Mouse (Mus musculus): ENCODE results near the gene Nomo1. TPM values are rescaled to one million over a fixed set of nuclear protein-coding genes. Genes with fewer than 3 reads are reported as not detected.

The Nomo1 gene
- polyA plus RNA-seq, 1 experiment from 2014 or later = 34.4 TPM

DNA sequence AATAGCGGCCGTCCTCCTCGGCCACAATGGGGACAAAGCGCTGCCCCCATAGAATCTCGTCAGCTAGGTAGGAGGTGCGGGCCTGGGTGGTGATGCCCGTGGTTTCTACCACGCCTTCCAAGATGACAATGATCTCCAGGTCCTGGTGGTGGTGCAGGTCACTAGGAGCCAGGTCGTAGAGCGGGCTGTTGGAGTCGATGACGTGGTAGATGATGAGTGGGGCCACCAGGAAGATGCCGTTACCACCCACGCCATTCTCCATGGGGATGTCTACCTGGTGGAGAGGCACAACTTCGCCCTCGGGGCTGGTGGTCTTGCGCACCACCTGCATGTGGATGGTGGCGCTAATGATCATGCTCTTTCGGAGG lies 65.4 kb downstream of the Nomo1 start:
- H3K4me1 ChIP-seq (replicated peaks; ENCODE audit: control insufficient read depth, insufficient read depth, low read length) = no peaks in the 10 kb centered on the region
- 0 out of 2 replicates have a peak, but pooled peaks cover 7% of the 10 kb centered on the region for H3K27me3 ChIP-seq (replicated peaks; ENCODE audit: control insufficient read depth, insufficient read depth, low read length)
- no peak for TF ChIP-seq CTCF (IDR thresholded peaks at IDR 0.05; ENCODE audit: low read depth)
- no peak overlapping the region for H3K27ac ChIP-seq (ENCODE audit: low read depth, low read length)
- ATAC-seq = no peak
- H3K9ac ChIP-seq (ENCODE audit: low read depth, low read length) = no peak overlapping the region
- H3K36me3 ChIP-seq (ENCODE audit: control insufficient read depth, insufficient read depth) = no peaks in the 10 kb centered on the region
- 92% methylated on average over 19 of the region's 19 CpGs for WGBS
- H3K9me3 ChIP-seq (ENCODE audit: control insufficient read depth) = no peaks in the 10 kb centered on the region
- no peak overlapping the region for H3K4me2 ChIP-seq (replicated peaks; ENCODE audit: low read depth)
- H3K4me3 ChIP-seq (ENCODE audit: low read depth, low read length) = no peak overlapping the region

GRCm38 (mm10) chr7:46099682-46100081 lies 66.2 kb downstream of the Nomo1 start:
- Histone ChIP-seq H3K4me2 (replicated peaks; ENCODE audit: low read depth) (no peak overlapping the region; the same call in 1 of the 2 replicates), H3K9ac (ENCODE audit: low read depth, low read length) (no peak overlapping the region), H3K9me3 (ENCODE audit: control insufficient read depth) (no peaks in the 10 kb centered on the region), H3K27ac (ENCODE audit: low read depth, low read length) (no peak overlapping the region), H3K4me1 (replicated peaks; ENCODE audit: control insufficient read depth, insufficient read depth, low read length) (no peaks in the 10 kb centered on the region), H3K4me3 (ENCODE audit: low read depth, low read length) (no peak overlapping the region), H3K27me3 (replicated peaks; ENCODE audit: control insufficient read depth, insufficient read depth, low read length) (0 out of 2 replicates have a peak, but pooled peaks cover 7% of the 10 kb centered on the region), H3K36me3 (ENCODE audit: control insufficient read depth, insufficient read depth) (no peaks in the 10 kb centered on the region)
- no peak for ATAC-seq
- TF ChIP-seq CTCF (IDR thresholded peaks at IDR 0.05; ENCODE audit: low read depth) = no peak
- WGBS = 89% methylated on average over 13 of the region's 13 CpGs

DNA sequence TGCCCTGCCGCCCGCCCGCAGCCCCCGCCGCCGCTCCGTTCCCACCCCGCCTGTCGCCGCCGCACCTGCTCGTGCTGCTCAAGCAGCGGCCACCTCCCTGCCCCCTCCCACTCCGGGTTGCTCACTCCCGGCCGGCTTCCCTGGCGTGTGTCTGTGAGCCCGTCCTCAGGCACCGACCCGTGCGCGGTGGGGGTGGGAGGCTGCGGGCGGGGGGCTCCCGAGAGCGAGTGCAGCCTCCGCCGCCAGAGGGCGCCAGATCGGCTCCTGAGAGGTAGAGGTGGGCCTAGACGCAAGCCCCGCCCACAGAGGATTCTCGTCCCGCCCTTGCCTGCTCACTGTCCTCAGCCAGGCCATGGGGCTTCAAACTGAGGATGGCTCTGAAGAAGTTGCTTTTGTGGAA lies 67.1 kb downstream of the Nomo1 start, which contains the start of gene Kcnj11:
TSS of gene Kcnj11 (minus strand) at position 202 of the 400 bp plus-strand sequence.
- H3K9ac ChIP-seq (ENCODE audit: low read depth, low read length) = peak within 1 kb of the TSS; percentile 34; the same call in 1 of the 2 replicates
- peak; percentile 90 for TF ChIP-seq CTCF (IDR thresholded peaks at IDR 0.05; ENCODE audit: low read depth)
- peak within 1 kb of the TSS; percentile 47 for H3K4me3 ChIP-seq (ENCODE audit: low read depth, low read length)
- no peak within 1 kb of the TSS for H3K27ac ChIP-seq (ENCODE audit: low read depth, low read length)
- H3K4me1 ChIP-seq (replicated peaks; ENCODE audit: control insufficient read depth, insufficient read depth, low read length) = no peaks in the 10 kb centered on the region
- peak; percentile 67 for ATAC-seq
- H3K27me3 ChIP-seq (replicated peaks; ENCODE audit: control insufficient read depth, insufficient read depth, low read length) = 0 out of 2 replicates have a peak, but pooled peaks cover 3% of the 10 kb centered on the region
- H3K36me3 ChIP-seq (ENCODE audit: control insufficient read depth, insufficient read depth) = no peaks in the 10 kb centered on the region
- H3K9me3 ChIP-seq (ENCODE audit: control insufficient read depth) = no peaks in the 10 kb centered on the region
- WGBS = 1% methylated on average over 33 of the region's 34 CpGs
- H3K4me2 ChIP-seq (replicated peaks; ENCODE audit: low read depth) = peak within 1 kb of the TSS; percentile 88

DNA sequence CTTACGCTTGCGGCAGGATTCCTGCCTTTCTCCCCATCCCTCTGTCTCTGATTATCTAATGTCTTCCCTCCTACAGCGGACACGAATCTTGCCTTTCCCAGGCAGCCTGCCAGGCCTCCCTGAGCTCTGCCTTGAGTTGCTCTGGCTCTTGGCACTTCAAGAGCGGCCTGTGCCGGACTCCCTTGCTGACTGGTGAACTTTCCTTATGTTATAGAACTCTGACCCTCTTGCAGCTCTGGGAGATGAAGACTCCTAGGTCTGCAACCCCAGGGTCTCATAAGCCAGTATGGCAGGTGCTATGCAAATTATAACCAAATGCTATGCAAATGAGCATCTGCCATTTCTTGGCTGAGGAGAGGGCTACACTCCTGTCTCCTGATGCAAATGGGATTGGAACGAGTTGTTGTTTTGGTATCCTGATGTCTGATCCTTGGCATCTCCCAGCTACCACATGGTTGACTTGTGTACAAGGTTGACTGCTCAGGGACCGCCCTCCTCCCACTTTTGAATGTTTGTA lies 69.6 kb downstream of the Nomo1 start:
- no peak overlapping the region for H3K27ac ChIP-seq (ENCODE audit: low read depth, low read length)
- ATAC-seq = no peak
- H3K27me3 ChIP-seq (replicated peaks; ENCODE audit: control insufficient read depth, insufficient read depth, low read length) = no peaks in the 10 kb centered on the region
- 79% methylated on average over 8 of the region's 8 CpGs for WGBS
- no peak overlapping the region for H3K4me2 ChIP-seq (replicated peaks; ENCODE audit: low read depth)
- H3K9ac ChIP-seq (ENCODE audit: low read depth, low read length) = no peak overlapping the region
- no peak for TF ChIP-seq CTCF (IDR thresholded peaks at IDR 0.05; ENCODE audit: low read depth)
- H3K4me3 ChIP-seq (ENCODE audit: low read depth, low read length) = no peak overlapping the region
- H3K9me3 ChIP-seq (ENCODE audit: control insufficient read depth) = no peaks in the 10 kb centered on the region
- no peaks in the 10 kb centered on the region for H3K4me1 ChIP-seq (replicated peaks; ENCODE audit: control insufficient read depth, insufficient read depth, low read length)
- no peaks in the 10 kb centered on the region for H3K36me3 ChIP-seq (ENCODE audit: control insufficient read depth, insufficient read depth)

DNA sequence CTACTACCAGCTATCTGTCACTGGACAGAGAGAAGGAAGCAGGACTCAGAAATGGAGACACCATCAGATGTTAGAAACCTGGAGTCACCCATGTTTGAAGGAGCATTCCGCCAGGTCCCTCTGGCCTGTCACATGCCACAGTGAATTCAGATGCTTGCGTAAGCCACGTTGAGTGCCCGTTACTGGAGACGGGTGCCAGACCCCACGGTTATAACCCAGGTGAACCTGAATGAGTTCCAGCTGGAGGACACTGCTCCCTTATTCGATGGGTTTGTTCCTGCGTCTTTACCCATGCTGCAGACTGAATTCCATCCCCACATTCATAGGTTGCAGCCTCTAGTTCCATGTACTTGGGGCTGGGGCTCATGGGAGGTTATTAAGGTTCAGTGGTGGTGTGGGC lies 70.3 kb downstream of the Nomo1 start:
- no peak overlapping the region for H3K4me2 ChIP-seq (replicated peaks; ENCODE audit: low read depth)
- no peaks in the 10 kb centered on the region for H3K9me3 ChIP-seq (ENCODE audit: control insufficient read depth)
- no peaks in the 10 kb centered on the region for H3K27me3 ChIP-seq (replicated peaks; ENCODE audit: control insufficient read depth, insufficient read depth, low read length)
- WGBS = 86% methylated on average over 8 of the region's 8 CpGs
- no peaks in the 10 kb centered on the region for H3K36me3 ChIP-seq (ENCODE audit: control insufficient read depth, insufficient read depth)
- ATAC-seq = no peak
- no peak overlapping the region for H3K4me3 ChIP-seq (ENCODE audit: low read depth, low read length)
- H3K4me1 ChIP-seq (replicated peaks; ENCODE audit: control insufficient read depth, insufficient read depth, low read length) = no peaks in the 10 kb centered on the region
- no peak for TF ChIP-seq CTCF (IDR thresholded peaks at IDR 0.05; ENCODE audit: low read depth)
- no peak overlapping the region for H3K9ac ChIP-seq (ENCODE audit: low read depth, low read length)
- no peak overlapping the region for H3K27ac ChIP-seq (ENCODE audit: low read depth, low read length)

- Histone ChIP-seq H3K36me3 (ENCODE audit: control insufficient read depth, insufficient read depth) (no peaks in the 10 kb centered on the region), H3K4me3 (ENCODE audit: low read depth, low read length) (no peak overlapping the region), H3K4me2 (replicated peaks; ENCODE audit: low read depth) (no peak overlapping the region), H3K4me1 (replicated peaks; ENCODE audit: control insufficient read depth, insufficient read depth, low read length) (no peaks in the 10 kb centered on the region), H3K27ac (ENCODE audit: low read depth, low read length) (no peak overlapping the region), H3K27me3 (replicated peaks; ENCODE audit: control insufficient read depth, insufficient read depth, low read length) (no peaks in the 10 kb centered on the region), H3K9ac (ENCODE audit: low read depth, low read length) (no peak overlapping the region), H3K9me3 (ENCODE audit: control insufficient read depth) (no peaks in the 10 kb centered on the region)
- TF ChIP-seq CTCF (IDR thresholded peaks at IDR 0.05; ENCODE audit: low read depth) = no peak
- 77% methylated on average over 27 of the region's 27 CpGs for WGBS
- no peak for ATAC-seq
Observed at GRCm38 (mm10) chr7:46104256-46104915, 70.9 kb downstream of the Nomo1 start.
